Mouse (Mus musculus): Measurements from ENCODE around the gene Zfp609. TPM values are rescaled to one million over a fixed set of nuclear protein-coding genes. Genes with fewer than 3 reads are reported as not detected.

The Zfp609 gene
- 9.3 and 9.7 TPM in 2 replicates for polyA plus RNA-seq (2015; fragmentation: Nextera tagmentation; extraction: Ambion mirVana)

DNA sequence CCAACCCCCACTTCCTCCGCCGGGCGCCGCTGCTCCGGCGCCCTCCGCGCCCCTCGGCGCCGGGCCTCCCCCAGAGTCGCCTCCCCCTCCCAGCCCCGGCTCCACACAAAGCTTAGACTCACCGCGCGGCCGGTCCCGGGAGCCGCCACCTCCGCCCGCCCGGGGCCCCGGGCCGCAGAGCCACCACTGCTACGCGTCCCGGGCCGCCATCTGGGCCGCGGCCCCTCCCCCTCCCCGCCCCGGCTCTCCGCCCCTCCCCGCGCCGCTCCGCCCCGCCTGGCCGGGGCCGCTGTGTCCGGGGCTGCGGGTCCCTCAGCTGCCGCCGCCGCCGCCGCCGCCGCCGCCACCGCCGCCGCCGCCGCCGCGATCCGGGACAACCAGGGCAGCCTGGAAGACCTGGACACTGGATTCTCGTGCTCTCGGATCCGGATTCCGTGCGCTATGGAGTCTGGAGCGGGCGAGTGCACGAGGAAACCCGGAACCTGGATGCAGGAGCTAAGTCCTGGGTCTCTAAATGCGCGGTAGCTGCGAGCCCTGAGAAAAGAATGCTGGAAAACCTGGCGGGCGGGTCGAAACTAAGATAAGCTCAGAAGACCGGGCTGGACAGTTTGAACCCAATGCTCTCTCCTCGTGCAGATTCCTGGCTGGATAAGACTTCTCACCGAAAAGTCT, at the start of gene Zfp609:
Zfp609 (minus strand) TSS at position 221 of the 672 bp plus-strand sequence.
- Histone ChIP-seq H3K4me1 (replicated peaks) (peaks cover 47% of the 10 kb centered on the region), H3K4me3 (peak within 1 kb of the TSS; percentile 86), H3K9me3 (no peaks in the 10 kb centered on the region), H3K27me3 (0 out of 2 replicates have a peak, but pooled peaks cover 2% of the 10 kb centered on the region), H3K36me3 (no peaks in the 10 kb centered on the region), H3K9ac (peak within 1 kb of the TSS; percentile 97), H3K4me2 (peak within 1 kb of the TSS; percentile 68), H3K27ac (peak within 1 kb of the TSS; percentile 99)
- under 1% methylated on average over 35 of the region's 76 CpGs for WGBS
- ATAC-seq (ENCODE audit: low FRiP score), result peak; percentile 86

- Histone ChIP-seq H3K27ac (no peak overlapping the region), H3K27me3 (no peaks in the 10 kb centered on the region), H3K4me3 (no peak overlapping the region), H3K4me2 (no peak overlapping the region), H3K9me3 (no peaks in the 10 kb centered on the region), H3K36me3 (peaks cover 54% of the 10 kb centered on the region), H3K9ac (no peak overlapping the region), H3K4me1 (replicated peaks) (no peaks in the 10 kb centered on the region)
- 64% methylated on average over 1 of the region's 1 CpGs for WGBS
- no peak for ATAC-seq (ENCODE audit: low FRiP score)
Measured at GRCm38 (mm10) chr9:65859656-65860055, 32.3 kb upstream of the Zfp609 start.

- 23% methylated on average over 1 of the region's 1 CpGs for WGBS
- Histone ChIP-seq H3K4me1 (replicated peaks) (peaks cover 14% of the 10 kb centered on the region), H3K27ac (no peak overlapping the region), H3K36me3 (peaks cover 21% of the 10 kb centered on the region), H3K9ac (no peak overlapping the region), H3K4me2 (no peak overlapping the region), H3K4me3 (no peak overlapping the region), H3K27me3 (no peaks in the 10 kb centered on the region), H3K9me3 (no peaks in the 10 kb centered on the region)
- no peak for ATAC-seq (ENCODE audit: low FRiP score)
Measured at GRCm38 (mm10) chr9:65850203-65850602, 22.8 kb upstream of the Zfp609 start.

DNA sequence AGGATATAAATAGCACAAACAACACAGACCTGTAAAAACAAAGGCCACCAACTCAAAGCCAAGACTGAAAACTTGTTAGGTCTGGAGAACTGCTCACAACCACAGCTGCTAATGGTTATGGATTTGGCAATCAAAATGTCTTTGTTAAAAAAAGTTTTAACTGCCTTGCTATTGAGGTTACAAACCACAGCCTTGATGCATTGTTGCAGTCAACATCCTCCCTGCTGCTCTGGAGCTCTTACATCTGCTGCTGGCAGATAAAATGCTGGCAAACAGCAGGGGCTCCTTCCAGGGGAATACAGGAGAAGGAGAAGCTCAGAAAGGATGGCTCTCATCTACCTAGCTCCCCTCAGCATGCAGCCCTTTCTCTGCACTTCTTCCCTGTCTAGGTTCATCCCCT, 20.8 kb upstream of the Zfp609 start:
- no peak for ATAC-seq (ENCODE audit: low FRiP score)
- H3K4me3 ChIP-seq, result no peak overlapping the region
- H3K9ac ChIP-seq, result no peak overlapping the region
- H3K27me3 ChIP-seq, result no peaks in the 10 kb centered on the region
- H3K27ac ChIP-seq, result peak overlapping the region; percentile 18; the same call in 1 of the 2 replicates
- H3K36me3 ChIP-seq, result peaks cover 9% of the 10 kb centered on the region
- H3K9me3 ChIP-seq, result no peaks in the 10 kb centered on the region
- H3K4me1 ChIP-seq (replicated peaks), result peaks cover 26% of the 10 kb centered on the region
- no peak overlapping the region for H3K4me2 ChIP-seq

DNA sequence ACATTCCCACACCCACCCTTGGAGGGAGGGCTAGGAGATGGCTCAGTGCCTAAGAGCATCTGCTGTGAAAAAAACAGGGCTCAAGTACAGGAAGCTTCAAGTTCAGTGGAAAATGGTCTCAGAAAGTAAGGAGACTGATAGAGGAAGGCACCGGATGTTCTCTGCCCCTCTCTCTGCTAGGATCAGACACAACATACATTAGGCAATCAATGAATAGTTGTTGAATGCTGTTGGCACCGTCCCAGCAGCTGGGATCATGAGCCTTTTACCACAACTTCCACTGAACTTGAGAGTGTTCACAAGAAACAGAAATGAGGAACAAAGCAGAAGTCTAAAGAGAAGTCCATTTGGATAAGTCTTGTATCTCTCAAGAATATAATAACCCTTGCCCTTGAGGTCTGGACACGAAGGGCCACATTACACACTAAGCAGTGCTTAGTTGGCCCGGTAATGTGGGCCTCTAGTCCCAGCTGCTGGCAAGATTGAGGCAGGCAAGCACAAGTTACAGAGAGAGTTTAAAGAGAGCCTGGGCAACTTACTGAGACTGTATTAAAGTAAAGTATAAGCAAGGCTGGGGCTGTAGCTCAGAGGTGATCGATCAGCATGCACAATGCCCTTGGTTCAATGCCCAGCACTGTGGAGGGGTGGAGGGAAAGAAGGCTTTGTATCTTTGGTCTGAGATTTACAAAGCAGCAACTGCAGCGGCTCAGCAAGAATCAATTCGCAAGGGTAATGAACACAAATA, 17.2 kb upstream of the Zfp609 start:
- no peak for ATAC-seq (ENCODE audit: low FRiP score)
- Histone ChIP-seq H3K27me3 (no peaks in the 10 kb centered on the region), H3K9ac (no peak overlapping the region), H3K4me2 (no peak overlapping the region), H3K4me1 (replicated peaks) (peaks cover 26% of the 10 kb centered on the region), H3K36me3 (peaks cover 3% of the 10 kb centered on the region; the same call in 1 of the 2 replicates), H3K4me3 (no peak overlapping the region), H3K27ac (peak overlapping the region; percentile 59), H3K9me3 (no peaks in the 10 kb centered on the region)
- 45% methylated on average over 7 of the region's 7 CpGs for WGBS

- Histone ChIP-seq H3K9ac (no peak overlapping the region), H3K36me3 (peaks cover 17% of the 10 kb centered on the region), H3K4me2 (no peak overlapping the region), H3K4me3 (no peak overlapping the region), H3K27ac (no peak overlapping the region), H3K4me1 (replicated peaks) (peaks cover 10% of the 10 kb centered on the region), H3K9me3 (no peaks in the 10 kb centered on the region), H3K27me3 (no peaks in the 10 kb centered on the region)
- 100% methylated on average over 1 of the region's 1 CpGs for WGBS
- no peak for ATAC-seq (ENCODE audit: low FRiP score)
Measured at GRCm38 (mm10) chr9:65839841-65840240, 12.5 kb upstream of the Zfp609 start.

DNA sequence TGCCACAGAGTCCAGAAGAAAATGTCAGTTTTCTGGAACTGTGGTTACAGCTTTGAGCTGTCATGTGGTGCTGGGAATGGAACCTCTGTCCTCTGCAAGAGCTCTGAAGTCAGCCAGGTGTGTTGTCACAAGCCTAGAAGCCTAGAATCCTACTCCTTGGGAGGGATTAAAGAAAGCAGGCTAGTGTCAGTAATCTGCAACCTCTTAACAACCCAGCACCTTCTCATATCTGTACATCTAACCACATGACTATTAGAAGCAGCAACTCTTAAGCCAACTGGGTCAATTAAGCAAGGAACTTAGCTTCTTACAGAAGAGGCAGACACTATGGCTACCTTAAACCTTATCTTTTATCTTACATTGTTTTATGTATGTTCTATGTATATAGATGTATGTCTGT, 9.6 kb upstream of the Zfp609 start:
- no peak for ATAC-seq (ENCODE audit: low FRiP score)
- Histone ChIP-seq H3K4me3 (no peak overlapping the region), H3K4me2 (no peak overlapping the region), H3K9me3 (no peaks in the 10 kb centered on the region), H3K4me1 (replicated peaks) (peaks cover 10% of the 10 kb centered on the region; the same call in 1 of the 2 replicates), H3K27ac (no peak overlapping the region), H3K36me3 (peaks cover 17% of the 10 kb centered on the region), H3K27me3 (no peaks in the 10 kb centered on the region), H3K9ac (no peak overlapping the region)

DNA sequence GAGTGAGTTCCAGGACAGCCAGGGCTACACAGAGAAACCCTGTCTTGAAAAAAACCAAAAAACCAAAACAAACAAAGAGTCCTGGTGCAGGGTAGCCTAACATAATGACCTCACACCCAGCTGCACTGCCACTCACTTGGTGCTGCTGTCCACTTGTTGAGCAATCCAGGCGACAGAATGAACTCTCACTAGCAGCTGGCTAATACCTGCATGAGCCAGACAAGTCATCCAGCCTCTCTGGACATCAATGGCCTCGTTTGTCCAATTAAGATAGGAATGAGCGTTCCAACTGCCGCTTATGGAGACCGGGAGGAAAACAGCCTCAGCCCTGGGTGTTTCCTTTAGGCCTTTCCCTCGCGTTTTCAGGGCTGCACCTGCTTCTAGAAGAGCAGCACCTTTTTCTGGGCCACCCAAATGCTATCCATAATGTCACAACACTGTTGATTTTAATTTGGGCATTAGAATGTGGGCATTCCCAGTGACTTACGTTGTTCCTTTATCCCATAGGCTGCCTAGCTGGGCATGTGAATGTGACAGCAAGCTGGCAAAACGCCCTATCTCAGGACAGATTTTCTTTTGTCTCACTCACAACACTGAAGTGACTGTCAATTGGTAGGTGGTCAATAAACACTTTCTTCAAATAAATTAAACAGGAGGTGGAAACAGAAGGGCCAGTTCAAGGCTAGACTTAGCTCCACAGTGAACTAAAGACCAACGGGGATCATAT, 7.4 kb upstream of the Zfp609 start:
- H3K9me3 ChIP-seq, result no peaks in the 10 kb centered on the region
- H3K27ac ChIP-seq, result peak overlapping the region; percentile 67
- H3K27me3 ChIP-seq, result no peaks in the 10 kb centered on the region
- 47% methylated on average over 10 of the region's 10 CpGs for WGBS
- ATAC-seq (ENCODE audit: low FRiP score), result no peak
- H3K36me3 ChIP-seq, result peaks cover 14% of the 10 kb centered on the region
- no peak overlapping the region for H3K4me3 ChIP-seq
- no peak overlapping the region for H3K4me2 ChIP-seq
- H3K4me1 ChIP-seq (replicated peaks), result peaks cover 12% of the 10 kb centered on the region; the same call in 1 of the 2 replicates
- H3K9ac ChIP-seq, result no peak overlapping the region

DNA sequence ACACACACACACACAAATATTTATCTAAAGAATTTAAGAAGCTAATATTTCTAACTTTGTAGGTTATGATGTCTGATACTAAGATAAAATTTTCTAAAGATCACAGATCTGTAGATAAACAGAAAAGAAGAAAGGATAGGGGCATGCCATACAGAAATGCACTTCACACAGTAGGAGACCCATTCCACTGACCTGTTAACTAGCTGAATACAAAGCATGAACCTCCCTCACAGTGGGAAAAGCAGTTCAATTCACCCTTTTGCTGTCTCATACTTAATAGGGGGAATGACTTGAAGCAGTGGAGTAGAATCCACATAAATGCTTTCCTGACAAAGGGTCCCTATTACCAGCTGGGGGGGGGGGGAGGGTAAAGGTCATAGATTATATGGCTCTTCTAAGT, 6.3 kb upstream of the Zfp609 start:
- 0 out of 2 replicates have a peak, but pooled peaks cover under 1% of the 10 kb centered on the region for H3K27me3 ChIP-seq
- H3K4me2 ChIP-seq, result no peak overlapping the region
- H3K27ac ChIP-seq, result peak overlapping the region; percentile 26; the same call in 1 of the 2 replicates
- H3K9me3 ChIP-seq, result no peaks in the 10 kb centered on the region
- no peak overlapping the region for H3K9ac ChIP-seq
- ATAC-seq (ENCODE audit: low FRiP score), result no peak
- peaks cover 14% of the 10 kb centered on the region for H3K4me1 ChIP-seq (replicated peaks)
- H3K36me3 ChIP-seq, result peaks cover 14% of the 10 kb centered on the region
- no peak overlapping the region for H3K4me3 ChIP-seq

GRCm38 (mm10) chr9:65833230-65833629, 5.9 kb upstream of the Zfp609 start:
- Histone ChIP-seq H3K27ac (no peak overlapping the region), H3K9ac (no peak overlapping the region), H3K9me3 (no peaks in the 10 kb centered on the region), H3K4me2 (no peak overlapping the region), H3K4me3 (no peak overlapping the region), H3K36me3 (peaks cover 9% of the 10 kb centered on the region), H3K4me1 (replicated peaks) (peaks cover 18% of the 10 kb centered on the region), H3K27me3 (0 out of 2 replicates have a peak, but pooled peaks cover 2% of the 10 kb centered on the region)
- ATAC-seq (ENCODE audit: low FRiP score), result no peak
- WGBS, result 12% methylated on average over 2 of the region's 2 CpGs

DNA sequence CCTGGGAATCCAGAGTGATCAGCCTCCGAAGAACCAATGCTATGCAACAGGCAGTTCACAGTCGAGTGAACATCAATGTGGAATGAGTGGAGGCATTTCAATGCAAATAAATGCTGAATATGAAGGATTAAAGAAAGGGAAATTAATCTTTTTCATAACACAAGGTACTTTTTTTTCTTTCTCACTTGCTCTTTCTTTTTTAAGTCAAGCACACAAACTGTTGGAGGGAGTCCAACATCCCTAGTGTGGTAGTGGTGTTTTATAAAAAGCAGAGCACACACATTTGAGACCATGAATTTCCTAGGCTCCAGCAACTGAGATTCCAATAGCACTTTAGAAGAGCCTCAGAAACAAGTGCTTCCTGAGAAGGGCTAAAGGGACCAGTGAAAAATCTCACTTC, 4.7 kb upstream of the Zfp609 start:
- Histone ChIP-seq H3K27me3 (0 out of 2 replicates have a peak, but pooled peaks cover 2% of the 10 kb centered on the region), H3K9ac (no peak overlapping the region), H3K4me1 (replicated peaks) (peaks cover 22% of the 10 kb centered on the region), H3K36me3 (0 out of 2 replicates have a peak, but pooled peaks cover 3% of the 10 kb centered on the region), H3K9me3 (no peaks in the 10 kb centered on the region), H3K4me3 (no peak overlapping the region), H3K27ac (peak overlapping the region; percentile 69; the same call in 1 of the 2 replicates), H3K4me2 (no peak overlapping the region)
- 17% methylated on average over 2 of the region's 2 CpGs for WGBS
- ATAC-seq (ENCODE audit: low FRiP score), result no peak

DNA sequence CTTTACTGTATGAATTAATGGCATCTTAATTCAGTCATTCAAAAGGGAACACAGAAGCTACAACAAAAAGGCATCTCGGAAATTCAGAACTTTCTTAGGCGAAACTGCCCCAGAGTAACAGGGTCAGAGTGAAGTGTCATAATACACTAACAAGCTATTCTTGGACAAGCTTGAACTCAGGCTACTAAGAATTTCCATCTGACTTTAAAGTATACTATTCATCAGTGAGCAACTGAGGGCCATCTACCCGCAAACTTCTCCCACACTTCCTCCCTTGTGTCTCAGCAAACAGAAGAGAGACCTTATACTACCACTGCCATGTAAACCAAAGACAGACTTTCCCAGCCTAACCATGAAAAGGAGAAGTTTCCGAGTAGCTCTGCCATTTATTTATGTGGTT, 3.8 kb upstream of the Zfp609 start:
- Histone ChIP-seq H3K9me3 (no peaks in the 10 kb centered on the region), H3K4me1 (replicated peaks) (peaks cover 25% of the 10 kb centered on the region), H3K36me3 (no peaks in the 10 kb centered on the region), H3K27me3 (0 out of 2 replicates have a peak, but pooled peaks cover 2% of the 10 kb centered on the region), H3K4me3 (no peak overlapping the region), H3K4me2 (no peak overlapping the region), H3K27ac (no peak overlapping the region), H3K9ac (no peak overlapping the region)
- 31% methylated on average over 4 of the region's 4 CpGs for WGBS
- no peak for ATAC-seq (ENCODE audit: low FRiP score)

All from hindbrain, embryonic 13.5 days (tissue).